Mouse (Mus musculus) layer of hippocampus, adult 9-11 months (tissue): ENCODE measurements at regions not wholly inside any gene's neighbourhood (a gene's known extent, or its start where the extent isn't known, plus 50 kb on each side); places are given as distances from the start of the nearest gene placed in this dataset.

ENCODE experiments used
- DNase-seq: peaks from one replicate; pipeline ENCODE4 v3.0.0; 2022

GRCm38 (mm10) chr1:29057339-29057738, 277.3 kb upstream of the Gm597 start:
- DNase-seq: peak; percentile 2

- no peak for DNase-seq
Observed at GRCm38 (mm10) chr1:29013791-29014190, 233.7 kb upstream of the Gm597 start.

GRCm38 (mm10) chr1:29001184-29001583, 221.1 kb upstream of the Gm597 start:
- DNase-seq: no peak

GRCm38 (mm10) chr1:28970941-28971340, 190.9 kb upstream of the Gm597 start:
- peak; percentile 12 for DNase-seq
